Mouse (Mus musculus) spleen, adult 2 months (tissue): Measurements from ENCODE around the gene Fosl2.

ENCODE experiments used
- CTCF ChIP-seq: fragments of 200-500 bp; IDR thresholded peaks from 2 replicates; pipeline ENCODE4 v1.5.1; 2011; ENCODE audit warnings: mild to moderate bottlenecking, inconsistent platforms; ENCODE audit not compliant: insufficient read depth, insufficient read length, insufficient replicate concordance; ENCODE audit errors: extremely low read depth
- POLR2A ChIP-seq: fragments of 200-500 bp; IDR thresholded peaks from 2 replicates; pipeline ENCODE4 v1.6.1; 2011; ENCODE audit warnings: low read depth, low read length, inconsistent platforms

GRCm38 (mm10) chr5:32102971-32103431 is 32.6 kb upstream of the Fosl2 start:
- TF ChIP-seq POLR2A: no peak
- no peak for TF ChIP-seq CTCF
